Mouse (Mus musculus) forebrain, embryonic 16.5 days (tissue): ENCODE measurements around the gene Creb3l2. TPM values are rescaled to one million over a fixed set of nuclear protein-coding genes. Genes with fewer than 3 reads are reported as not detected.

Experiments
- ATAC-seq: fragments of 200-750 bp; cut with Nextera tagmentation; 2 replicates; pipeline ENCODE4 v1.8.0; 2017; ENCODE audit warnings: mild to moderate bottlenecking, moderate library complexity
- H3K27ac ChIP-seq: fragments of 300-500 bp; sonication (generic); 2 replicates; pipeline ENCODE4 v1.5.1; 2014; ENCODE audit warnings: low read length, control low read depth
- H3K27me3 ChIP-seq: fragments of 300-500 bp; sonication (generic); replicated peaks from 2 replicates; pipeline ENCODE4 v1.6.1; 2014; ENCODE audit warnings: low read length; ENCODE audit not compliant: control insufficient read depth, insufficient read depth
- H3K36me3 ChIP-seq: fragments of 300-500 bp; sonication (generic); 2 replicates; pipeline ENCODE4 v1.6.1; 2014; ENCODE audit not compliant: control insufficient read depth, insufficient read depth
- H3K4me1 ChIP-seq: fragments of 300-500 bp; sonication (generic); replicated peaks from 2 replicates; pipeline ENCODE4 v1.6.1; 2014; ENCODE audit warnings: low read length; ENCODE audit not compliant: control insufficient read depth, insufficient read depth
- H3K4me2 ChIP-seq: fragments of 300-500 bp; sonication (generic); 2 replicates; pipeline ENCODE4 v1.6.1; 2014; ENCODE audit warnings: mild to moderate bottlenecking, low read length, control low read depth
- H3K4me3 ChIP-seq: fragments of 300-500 bp; sonication (generic); replicated peaks from 2 replicates; pipeline ENCODE4 v1.5.1; 2014; ENCODE audit warnings: mild to moderate bottlenecking, low read length, control low read depth
- H3K9ac ChIP-seq: fragments of 300-500 bp; sonication (generic); replicated peaks from 2 replicates; pipeline ENCODE4 v1.6.1; 2014; ENCODE audit warnings: low read depth, low read length, control low read depth
- H3K9me3 ChIP-seq: fragments of 300-500 bp; sonication (generic); 2 replicates; pipeline ENCODE4 v1.6.1; 2016; ENCODE audit warnings: low read length; ENCODE audit not compliant: control insufficient read depth
- WGBS: fragments of 180-500 bp; shearing (Covaris S2); extraction: QIAGEN DNeasy Blood & Tissue Kit; methylation state at CpG from one replicate; pipeline ENCODE4 v1.1.7; 2014; 5-methylcytosine and 5-hydroxymethylcytosine counted together
- polyA plus RNA-seq: library from polyadenylated mRNA; unstranded; fragments of >200 nt; fragmentation: Nextera tagmentation; extraction: Ambion mirVana; gene quantifications from 2 replicates; pipeline ENCODE4 v1.2.1, GENCODE M21; 2015

Creb3l2 gene
- polyA plus RNA-seq, 1 experiment from 2014 or later = 3.0 TPM

- no peaks in the 10 kb centered on the region for H3K36me3 ChIP-seq
- H3K9me3 ChIP-seq = no peaks in the 10 kb centered on the region
- no peak overlapping the region for H3K4me2 ChIP-seq
- 88% methylated on average over 17 of the region's 17 CpGs for WGBS
- no peaks in the 10 kb centered on the region for H3K4me1 ChIP-seq
- ATAC-seq = no peak
- no peaks in the 10 kb centered on the region for H3K27me3 ChIP-seq
- H3K27ac ChIP-seq = no peak overlapping the region
- no peak overlapping the region for H3K4me3 ChIP-seq
- no peak overlapping the region for H3K9ac ChIP-seq
Observed at GRCm38 (mm10) chr6:37419445-37419941, 22.5 kb downstream of the Creb3l2 start.

- H3K4me1 ChIP-seq = no peaks in the 10 kb centered on the region
- no peak overlapping the region for H3K4me2 ChIP-seq
- WGBS = 85% methylated on average over 6 of the region's 6 CpGs
- H3K9ac ChIP-seq = no peak overlapping the region
- no peaks in the 10 kb centered on the region for H3K36me3 ChIP-seq
- no peaks in the 10 kb centered on the region for H3K27me3 ChIP-seq
- no peak overlapping the region for H3K4me3 ChIP-seq
- no peak overlapping the region for H3K27ac ChIP-seq
- no peak for ATAC-seq
- H3K9me3 ChIP-seq = no peaks in the 10 kb centered on the region
Observed at GRCm38 (mm10) chr6:37418931-37419330, 23.0 kb downstream of the Creb3l2 start.

- no peak overlapping the region for H3K27ac ChIP-seq
- H3K36me3 ChIP-seq = no peaks in the 10 kb centered on the region
- no peaks in the 10 kb centered on the region for H3K9me3 ChIP-seq
- no peak overlapping the region for H3K9ac ChIP-seq
- 82% methylated on average over 4 of the region's 4 CpGs for WGBS
- no peak overlapping the region for H3K4me3 ChIP-seq
- no peak for ATAC-seq
- no peaks in the 10 kb centered on the region for H3K4me1 ChIP-seq
- no peaks in the 10 kb centered on the region for H3K27me3 ChIP-seq
- no peak overlapping the region for H3K4me2 ChIP-seq
Observed at GRCm38 (mm10) chr6:37416743-37417142, 25.2 kb downstream of the Creb3l2 start.

DNA sequence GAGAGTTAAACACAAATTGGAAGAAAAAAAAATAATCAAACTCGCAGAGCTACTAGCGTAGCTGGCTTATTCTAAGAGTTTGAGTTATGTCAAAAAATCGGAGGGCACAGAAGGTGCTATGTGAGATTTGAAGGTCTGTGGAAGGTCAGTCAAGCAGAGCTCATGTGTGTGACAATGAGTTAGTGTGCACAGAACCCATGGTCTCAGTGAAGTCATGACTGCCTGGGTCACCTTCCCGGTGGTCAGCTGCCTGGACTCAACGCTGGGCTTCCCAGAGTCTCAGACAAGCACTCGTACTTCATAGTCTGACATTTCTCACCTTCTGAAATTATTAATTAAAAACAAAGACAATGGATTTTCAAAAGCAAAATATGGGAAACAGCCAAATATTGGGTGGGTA, 26.4 kb downstream of the Creb3l2 start:
- no peak for ATAC-seq
- H3K4me2 ChIP-seq = no peak overlapping the region
- no peak overlapping the region for H3K9ac ChIP-seq
- H3K4me1 ChIP-seq = no peaks in the 10 kb centered on the region
- H3K27me3 ChIP-seq = no peaks in the 10 kb centered on the region
- H3K36me3 ChIP-seq = no peaks in the 10 kb centered on the region
- no peak overlapping the region for H3K4me3 ChIP-seq
- WGBS = 80% methylated on average over 6 of the region's 6 CpGs
- no peak overlapping the region for H3K27ac ChIP-seq
- no peaks in the 10 kb centered on the region for H3K9me3 ChIP-seq

DNA sequence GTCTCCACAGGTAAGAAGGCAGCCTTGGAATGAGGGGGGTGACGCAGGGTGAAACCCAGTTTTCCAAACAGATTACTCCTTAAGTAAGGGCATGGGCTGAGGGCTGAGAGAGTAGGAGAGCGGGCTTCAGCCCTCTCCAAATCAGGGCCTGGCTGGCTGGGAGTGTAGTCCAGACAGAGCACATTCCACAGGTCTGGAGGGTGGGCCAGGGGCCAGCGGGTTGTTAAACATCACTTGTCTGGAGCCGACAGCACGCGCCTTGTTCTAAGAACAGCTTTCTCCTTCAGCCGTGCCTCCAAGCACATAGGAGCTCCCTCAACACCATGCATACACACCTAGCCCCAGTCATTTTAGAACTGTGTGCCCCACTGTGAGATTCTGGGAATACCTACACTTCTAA, 26.9 kb downstream of the Creb3l2 start:
- 51% methylated on average over 7 of the region's 7 CpGs for WGBS
- ATAC-seq = peak; percentile 45; the same call in 1 of the 2 replicates
- Histone ChIP-seq H3K36me3 (no peaks in the 10 kb centered on the region), H3K9me3 (no peaks in the 10 kb centered on the region), H3K4me1 (no peaks in the 10 kb centered on the region), H3K4me3 (no peak overlapping the region), H3K27me3 (no peaks in the 10 kb centered on the region), H3K27ac (no peak overlapping the region), H3K4me2 (no peak overlapping the region), H3K9ac (no peak overlapping the region)

DNA sequence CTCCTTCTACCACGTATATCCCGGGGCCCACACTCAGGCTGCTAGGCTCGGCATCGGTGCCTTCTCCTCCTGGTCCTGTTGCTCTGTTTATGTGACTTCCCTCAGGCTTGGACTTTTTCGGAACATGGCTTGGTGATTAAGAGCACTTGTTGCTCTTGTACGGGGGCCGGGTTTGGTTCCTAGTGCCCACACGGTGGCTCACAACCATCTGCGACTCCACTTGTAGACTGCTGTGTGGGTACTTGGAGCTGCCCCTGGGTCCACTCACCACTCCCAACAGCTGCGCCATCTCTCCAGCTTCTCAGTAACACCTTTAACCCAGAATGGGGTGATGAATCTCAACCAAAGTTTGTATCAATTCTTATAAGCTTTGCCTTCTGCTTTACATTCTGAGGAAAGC, 27.4 kb downstream of the Creb3l2 start:
- no peak overlapping the region for H3K9ac ChIP-seq
- no peaks in the 10 kb centered on the region for H3K27me3 ChIP-seq
- ATAC-seq = no peak
- no peak overlapping the region for H3K4me3 ChIP-seq
- no peaks in the 10 kb centered on the region for H3K9me3 ChIP-seq
- 96% methylated on average over 10 of the region's 10 CpGs for WGBS
- no peaks in the 10 kb centered on the region for H3K4me1 ChIP-seq
- no peak overlapping the region for H3K4me2 ChIP-seq
- no peak overlapping the region for H3K27ac ChIP-seq
- no peaks in the 10 kb centered on the region for H3K36me3 ChIP-seq

DNA sequence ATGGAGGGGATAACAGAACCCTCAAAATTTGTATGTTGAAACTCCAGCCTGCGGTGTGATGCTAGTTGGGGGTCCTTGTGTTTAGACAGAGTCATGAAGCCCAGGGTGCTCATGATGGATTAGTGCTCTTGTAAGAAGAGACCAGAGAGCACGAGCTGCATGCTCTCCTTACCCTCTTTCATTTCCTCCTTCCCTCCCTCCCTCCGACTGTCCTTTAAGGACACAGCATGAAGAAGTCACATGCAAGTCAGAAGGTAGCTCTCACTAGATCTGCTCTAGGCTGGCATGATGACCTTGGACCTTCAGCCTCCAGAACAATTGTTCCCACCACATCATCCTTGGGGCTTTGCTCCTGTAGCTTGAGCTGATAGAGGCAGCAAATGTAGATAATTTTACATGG, 30.2 kb downstream of the Creb3l2 start:
- no peak overlapping the region for H3K9ac ChIP-seq
- no peaks in the 10 kb centered on the region for H3K27me3 ChIP-seq
- H3K4me1 ChIP-seq = no peaks in the 10 kb centered on the region
- no peak overlapping the region for H3K27ac ChIP-seq
- no peak overlapping the region for H3K4me3 ChIP-seq
- ATAC-seq = no peak
- WGBS = 81% methylated on average over 3 of the region's 3 CpGs
- no peaks in the 10 kb centered on the region for H3K9me3 ChIP-seq
- no peaks in the 10 kb centered on the region for H3K36me3 ChIP-seq
- H3K4me2 ChIP-seq = no peak overlapping the region

GRCm38 (mm10) chr6:37409829-37410228, 32.1 kb downstream of the Creb3l2 start:
- Histone ChIP-seq H3K4me1 (no peaks in the 10 kb centered on the region), H3K9ac (no peak overlapping the region), H3K27me3 (no peaks in the 10 kb centered on the region), H3K27ac (no peak overlapping the region), H3K36me3 (no peaks in the 10 kb centered on the region), H3K9me3 (no peaks in the 10 kb centered on the region), H3K4me3 (no peak overlapping the region), H3K4me2 (no peak overlapping the region)
- WGBS = 86% methylated on average over 2 of the region's 2 CpGs
- ATAC-seq = no peak

DNA sequence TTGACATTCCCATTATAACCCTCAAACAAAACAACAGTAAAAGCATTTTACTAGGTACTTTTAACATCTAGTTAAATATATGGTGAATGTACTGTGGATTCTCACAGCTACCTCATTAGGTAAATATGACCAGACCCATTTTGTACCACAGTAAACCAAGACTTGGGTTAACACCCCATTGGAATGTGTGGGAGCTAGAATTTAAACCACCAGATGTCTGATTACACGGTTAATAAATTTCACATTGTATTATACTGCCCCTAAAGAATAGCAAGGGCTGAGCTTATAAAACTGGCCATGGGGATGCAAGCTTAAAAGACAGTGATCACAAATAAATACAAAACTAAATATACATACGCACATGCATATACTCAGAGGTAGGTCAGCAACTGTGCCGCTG, 34.1 kb downstream of the Creb3l2 start:
- ATAC-seq = no peak
- H3K4me3 ChIP-seq = no peak overlapping the region

GRCm38 (mm10) chr6:37406903-37407302, 35.0 kb downstream of the Creb3l2 start:
- Histone ChIP-seq H3K4me2 (no peak overlapping the region), H3K4me1 (no peaks in the 10 kb centered on the region), H3K27me3 (no peaks in the 10 kb centered on the region), H3K9me3 (no peaks in the 10 kb centered on the region), H3K9ac (no peak overlapping the region), H3K27ac (no peak overlapping the region), H3K4me3 (no peak overlapping the region), H3K36me3 (no peaks in the 10 kb centered on the region)
- no peak for ATAC-seq
- 96% methylated on average over 6 of the region's 6 CpGs for WGBS

More for the DNA sequence above, 34.1 kb downstream of the Creb3l2 start:
- WGBS = 97% methylated on average over 3 of the region's 3 CpGs
- Histone ChIP-seq H3K4me2 (no peak overlapping the region), H3K36me3 (no peaks in the 10 kb centered on the region), H3K9me3 (no peaks in the 10 kb centered on the region), H3K4me1 (no peaks in the 10 kb centered on the region), H3K27me3 (no peaks in the 10 kb centered on the region), H3K9ac (no peak overlapping the region), H3K27ac (no peak overlapping the region)
